Mouse (Mus musculus) brain, embryonic 14.5 days (tissue): ENCODE measurements at regions not wholly inside any gene's neighbourhood (a gene's known extent, or its start where the extent isn't known, plus 50 kb on each side); places are given as distances from the start of the nearest gene placed in this dataset.
A peak's percentile ranks its signal among the peaks of the same experiment; 100 is the strongest.

Experiments
- DNase-seq: peaks from one replicate; pipeline ENCODE4 v3.0.0-alpha.2; 2011; ENCODE audit warnings: low read depth
- CTCF ChIP-seq: fragments of 200-500 bp; IDR thresholded peaks from 2 replicates; pipeline ENCODE4 v1.5.1; 2012; ENCODE audit warnings: inconsistent platforms, mild to moderate bottlenecking, moderate library complexity, borderline replicate concordance; ENCODE audit not compliant: insufficient read depth, insufficient read length; ENCODE audit errors: extremely low read depth
- POLR2A ChIP-seq: fragments of 200-500 bp; IDR thresholded peaks from 2 replicates; pipeline ENCODE4 v1.6.1; 2012; ENCODE audit warnings: mild to moderate bottlenecking, inconsistent platforms, borderline replicate concordance; ENCODE audit not compliant: poor library complexity, insufficient read depth, insufficient read length, severe bottlenecking; ENCODE audit errors: extremely low read depth

DNA sequence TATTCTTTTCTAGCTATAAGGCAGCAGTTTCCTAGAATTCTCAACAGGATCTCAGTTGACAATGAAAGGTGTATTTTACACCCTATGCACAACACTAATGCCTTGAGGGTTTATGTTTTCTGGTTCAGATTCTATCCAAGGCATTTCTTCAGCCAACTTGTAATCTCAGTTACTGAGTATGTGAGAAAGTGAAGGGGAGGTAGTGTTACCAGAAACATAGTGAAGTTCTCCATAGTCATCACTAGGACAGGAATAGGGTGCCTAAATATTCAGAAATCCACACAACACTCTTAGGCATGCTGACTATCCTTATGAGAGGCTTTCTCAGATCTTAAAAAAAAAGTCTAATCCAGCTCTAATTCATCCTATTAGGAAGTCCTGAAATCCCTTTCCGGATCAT is 1228.2 kb upstream of the Cntnap5a start:
- no peak for DNase-seq
- TF ChIP-seq POLR2A: no peak

DNA sequence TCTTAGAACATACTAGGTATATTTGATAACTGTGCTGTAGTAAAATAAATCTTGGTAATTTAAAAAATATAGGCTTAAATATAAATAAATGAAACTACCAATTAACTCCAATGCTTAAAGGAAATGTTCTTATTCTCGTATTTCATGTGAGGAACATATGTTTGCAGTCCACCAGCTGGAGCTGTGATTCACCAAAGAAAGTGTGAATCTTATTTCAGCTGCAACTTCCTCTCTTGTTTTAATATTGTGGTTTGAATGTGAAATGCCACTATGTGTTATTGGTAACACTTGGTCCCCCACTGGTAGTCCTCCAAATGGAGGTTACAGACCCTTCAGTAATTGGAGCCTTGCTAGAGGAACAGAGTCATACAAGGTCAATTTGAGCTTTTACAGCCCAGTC is 1188.1 kb upstream of the Cntnap5a start:
- peak; percentile 18 for DNase-seq

DNA sequence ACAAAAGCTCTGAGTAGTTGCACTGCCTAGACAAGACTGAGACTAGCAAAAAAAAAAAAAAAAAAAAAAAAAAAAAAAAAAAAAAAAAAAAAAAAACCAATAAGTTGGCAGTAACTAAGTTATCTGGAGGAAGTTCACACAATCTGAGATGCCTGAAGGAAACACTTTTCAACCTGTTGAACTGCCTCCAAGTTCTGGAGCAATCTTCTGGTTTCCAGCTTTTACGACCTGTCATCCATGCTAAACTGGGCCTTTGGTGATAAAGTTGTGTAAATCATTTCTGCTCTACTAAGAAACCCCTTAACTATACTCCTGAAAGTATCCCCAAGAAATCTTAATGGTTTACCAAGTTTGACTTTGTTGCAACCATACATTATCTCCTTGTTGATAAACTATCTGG is 1168.8 kb upstream of the Cntnap5a start:
- DNase-seq: no peak

More for the DNA sequence above, 1188.1 kb upstream of the Cntnap5a start:
- TF ChIP-seq POLR2A: no peak
- TF ChIP-seq CTCF: no peak

DNA sequence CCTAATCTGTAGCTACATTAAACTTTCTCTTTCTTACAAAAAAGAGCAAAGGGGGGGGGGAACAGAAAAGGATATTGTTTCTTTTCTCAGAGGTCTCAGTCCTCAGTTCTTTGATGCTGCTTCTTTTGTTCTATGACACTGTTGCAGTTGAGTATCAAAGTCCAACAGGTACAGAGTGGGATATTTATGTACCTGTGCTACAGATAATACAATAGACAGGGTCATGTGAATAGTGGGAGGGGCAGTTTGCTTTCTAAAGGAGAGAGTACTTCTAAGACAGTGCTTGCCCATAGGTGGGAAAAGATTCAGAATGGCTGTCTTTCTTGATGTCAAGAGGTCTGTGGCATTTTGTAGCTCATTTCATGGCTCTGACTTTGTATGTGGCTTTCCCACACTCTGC is 1164.7 kb upstream of the Cntnap5a start:
- TF ChIP-seq CTCF: no peak
- DNase-seq: no peak

More for the DNA sequence above, 1168.8 kb upstream of the Cntnap5a start:
- TF ChIP-seq CTCF: no peak
- TF ChIP-seq POLR2A: no peak

DNA sequence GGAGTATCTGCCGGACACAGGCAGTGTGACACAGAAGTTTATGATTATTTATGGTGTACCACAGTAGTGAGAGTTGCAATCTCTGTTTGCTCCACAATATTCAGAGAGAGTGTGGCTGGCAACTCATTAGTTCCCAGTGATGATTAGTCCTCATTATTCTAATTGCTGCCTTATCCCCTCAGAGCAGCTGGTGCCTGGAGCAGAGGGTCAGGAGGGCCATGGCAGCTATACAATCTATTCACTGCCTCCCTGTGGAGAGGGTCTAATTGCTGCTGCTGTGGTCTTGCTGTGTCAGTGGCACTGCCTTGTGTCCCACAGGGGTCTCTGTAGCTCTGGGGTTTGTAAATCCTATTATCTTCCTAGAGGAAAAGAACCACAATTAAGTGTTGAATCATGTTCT is 1156.0 kb upstream of the Cntnap5a start:
- TF ChIP-seq CTCF (no peak), POLR2A (no peak)
- peak; percentile 85 for DNase-seq

DNA sequence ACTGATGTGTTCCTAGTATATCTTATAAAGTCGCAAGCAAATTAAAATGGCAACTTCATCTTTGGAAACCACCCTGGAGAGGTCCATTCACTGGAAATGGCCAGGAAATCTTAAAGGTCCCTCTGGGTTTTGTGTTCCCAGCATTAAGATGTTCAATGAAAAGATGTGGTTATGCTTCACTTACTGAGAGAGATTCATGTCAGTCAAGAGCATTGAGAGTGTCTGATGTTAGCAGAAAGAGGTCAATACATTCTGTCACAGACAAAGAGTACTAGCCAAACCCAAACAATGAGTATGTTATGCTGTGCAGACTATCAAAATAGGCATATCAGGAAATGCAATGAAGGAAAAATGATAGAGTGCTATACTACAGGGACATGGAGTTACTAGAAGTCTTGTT is 1150.7 kb upstream of the Cntnap5a start:
- TF ChIP-seq CTCF (no peak), POLR2A (no peak)
- DNase-seq: no peak

DNA sequence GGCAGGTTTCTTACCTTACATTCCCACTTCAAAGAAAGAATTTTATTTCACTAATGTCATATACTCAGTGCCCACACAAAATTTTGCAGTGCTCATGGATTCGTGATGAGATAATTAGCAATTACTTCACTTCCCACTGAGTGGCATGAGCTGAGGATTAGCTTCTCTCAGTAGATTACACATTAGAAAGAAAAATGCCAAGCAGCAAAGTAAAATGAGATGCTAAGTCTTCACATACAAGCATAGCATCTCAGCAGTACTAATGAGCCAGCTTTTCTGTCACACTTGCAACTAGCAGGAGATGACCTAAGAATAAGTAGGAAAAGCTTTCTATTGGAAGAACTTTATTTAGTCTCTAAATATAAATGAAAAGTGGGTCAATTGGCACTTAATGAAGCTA is 1137.6 kb upstream of the Cntnap5a start:
- peak; percentile 45 for DNase-seq
- TF ChIP-seq POLR2A: no peak
- no peak for TF ChIP-seq CTCF

DNA sequence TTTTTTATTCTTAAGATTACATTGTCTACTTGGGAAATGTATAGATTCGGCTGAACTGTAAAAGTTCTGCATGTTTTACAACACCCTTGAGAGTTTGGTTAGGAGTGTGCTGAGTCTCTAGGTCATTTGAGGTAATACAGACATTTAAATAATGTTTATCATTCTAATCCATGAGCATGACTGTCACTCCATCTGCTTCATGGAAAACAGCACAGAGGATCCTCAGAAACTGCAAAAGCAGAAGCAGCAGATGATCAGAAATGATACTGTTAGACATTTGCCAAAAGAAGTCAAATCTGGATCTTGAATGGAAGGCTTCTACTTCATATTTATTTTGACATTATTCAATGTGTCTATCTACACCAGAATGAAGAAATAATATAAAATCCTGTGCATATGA is 1131.8 kb upstream of the Cntnap5a start:
- DNase-seq: peak; percentile 67
- TF ChIP-seq POLR2A (no peak), CTCF (no peak)

DNA sequence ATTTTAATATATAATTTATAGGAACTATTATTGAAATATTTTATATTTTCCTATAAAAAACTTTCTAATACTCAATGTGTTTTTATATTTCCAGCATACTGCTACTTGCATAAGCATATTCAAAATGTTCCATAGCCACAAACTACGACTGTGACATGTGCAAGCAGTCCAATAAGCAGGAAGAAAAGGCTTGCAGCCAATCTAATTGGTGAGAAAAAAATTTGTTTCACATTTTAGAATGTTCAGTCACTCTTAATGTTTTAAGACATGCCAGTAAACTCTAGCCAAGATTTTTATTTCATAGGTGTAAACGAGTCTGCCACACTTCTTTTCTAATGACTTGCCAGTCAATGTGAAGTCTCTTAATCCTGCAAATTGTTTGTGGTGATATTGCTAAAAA is 1130.1 kb upstream of the Cntnap5a start:
- TF ChIP-seq POLR2A: no peak
- no peak for TF ChIP-seq CTCF
- peak; percentile 63 for DNase-seq
